Mouse (Mus musculus) embryonic facial prominence, embryonic 12.5 days (tissue): ENCODE measurements around the gene Plcb4. TPM values are rescaled to one million over a fixed set of nuclear protein-coding genes. Genes with fewer than 3 reads are reported as not detected.

Experiments
- ATAC-seq: fragments of 200-750 bp; cut with Nextera tagmentation; 2 replicates; pipeline ENCODE4 v1.8.0; 2017; ENCODE audit not compliant: insufficient number of reproducible peaks, insufficient read depth, low FRiP score, low TSS enrichment
- H3K27ac ChIP-seq: fragments of 300-500 bp; sonication (generic); 2 replicates; pipeline ENCODE4 v1.5.1; 2016; ENCODE audit warnings: mild to moderate bottlenecking
- H3K27me3 ChIP-seq: fragments of 300-500 bp; sonication (generic); 2 replicates; pipeline ENCODE4 v1.6.1; 2016; ENCODE audit warnings: mild to moderate bottlenecking, moderate library complexity
- H3K36me3 ChIP-seq: fragments of 300-500 bp; sonication (generic); 2 replicates; pipeline ENCODE4 v1.6.1; 2016; ENCODE audit warnings: mild to moderate bottlenecking
- H3K4me1 ChIP-seq: fragments of 300-500 bp; sonication (generic); 2 replicates; pipeline ENCODE4 v1.6.1; 2016
- H3K4me2 ChIP-seq: fragments of 300-500 bp; sonication (generic); replicated peaks from 2 replicates; pipeline ENCODE4 v1.6.1; 2016; ENCODE audit warnings: mild to moderate bottlenecking, moderate library complexity
- H3K4me3 ChIP-seq: fragments of 300-500 bp; sonication (generic); 2 replicates; pipeline ENCODE4 v1.5.1; 2016; ENCODE audit warnings: mild to moderate bottlenecking
- H3K9ac ChIP-seq: fragments of 300-500 bp; sonication (generic); 2 replicates; pipeline ENCODE4 v1.6.1; 2016; ENCODE audit warnings: mild to moderate bottlenecking, moderate library complexity
- H3K9me3 ChIP-seq: fragments of 300-500 bp; sonication (generic); 2 replicates; pipeline ENCODE4 v1.6.1; 2016; ENCODE audit warnings: mild to moderate bottlenecking, moderate library complexity
- WGBS: fragments of 180-500 bp; shearing (Covaris S2); methylation state at CpG from one replicate; pipeline ENCODE4 v1.1.7; 2016; 5-methylcytosine and 5-hydroxymethylcytosine counted together
- polyA plus RNA-seq: library from polyadenylated mRNA; unstranded; fragments of >200 nt; fragmentation: Nextera tagmentation; extraction: Ambion mirVana; gene quantifications from 2 replicates; pipeline ENCODE4 v1.2.1, GENCODE M21; 2016

Plcb4 gene
- polyA plus RNA-seq, 1 experiment from 2014 or later = 18.7 TPM

DNA sequence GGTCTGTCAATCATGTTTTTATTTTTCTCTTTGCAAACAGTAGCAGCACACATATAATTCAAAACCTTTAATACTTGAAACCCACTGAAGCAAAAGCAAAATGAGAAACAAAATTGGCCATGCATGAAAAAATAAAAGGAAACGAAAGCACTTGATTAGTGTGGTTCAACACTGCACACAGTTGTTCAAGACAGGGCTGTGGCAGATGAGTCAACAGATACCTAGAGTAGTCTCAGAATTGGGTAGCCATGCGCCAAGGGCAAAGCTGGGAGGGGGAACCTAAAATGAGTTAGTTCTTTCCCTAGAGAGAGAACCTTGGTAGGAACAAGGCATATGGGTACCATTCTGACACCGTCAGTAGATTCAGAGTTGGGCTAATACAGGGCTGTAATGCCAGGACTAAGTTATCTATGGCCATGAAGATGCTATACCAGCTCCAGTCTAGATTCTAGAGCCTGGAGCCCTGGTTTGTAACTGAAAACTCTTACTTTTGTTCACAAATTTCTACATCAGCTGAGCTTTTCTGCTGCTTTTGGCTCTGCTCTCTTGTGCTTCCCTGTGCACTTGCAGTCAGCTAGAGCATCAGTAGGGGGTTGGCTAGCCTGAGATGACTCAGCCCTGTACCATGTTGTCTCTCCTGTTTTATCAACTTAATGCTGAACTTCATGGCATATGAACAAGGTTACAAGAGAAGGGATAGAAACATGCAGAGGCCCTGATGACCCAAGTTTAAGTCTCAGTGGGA is 168.0 kb downstream of the Plcb4 start:
- no peak overlapping the region for H3K27ac ChIP-seq
- no peaks in the 10 kb centered on the region for H3K27me3 ChIP-seq
- no peaks in the 10 kb centered on the region for H3K36me3 ChIP-seq
- no peaks in the 10 kb centered on the region for H3K4me1 ChIP-seq
- no peak overlapping the region for H3K4me2 ChIP-seq
- 92% methylated on average over 3 of the region's 3 CpGs for WGBS
- H3K9me3 ChIP-seq = no peaks in the 10 kb centered on the region
- H3K9ac ChIP-seq = no peak overlapping the region
- no peak overlapping the region for H3K4me3 ChIP-seq
- ATAC-seq = no peak

DNA sequence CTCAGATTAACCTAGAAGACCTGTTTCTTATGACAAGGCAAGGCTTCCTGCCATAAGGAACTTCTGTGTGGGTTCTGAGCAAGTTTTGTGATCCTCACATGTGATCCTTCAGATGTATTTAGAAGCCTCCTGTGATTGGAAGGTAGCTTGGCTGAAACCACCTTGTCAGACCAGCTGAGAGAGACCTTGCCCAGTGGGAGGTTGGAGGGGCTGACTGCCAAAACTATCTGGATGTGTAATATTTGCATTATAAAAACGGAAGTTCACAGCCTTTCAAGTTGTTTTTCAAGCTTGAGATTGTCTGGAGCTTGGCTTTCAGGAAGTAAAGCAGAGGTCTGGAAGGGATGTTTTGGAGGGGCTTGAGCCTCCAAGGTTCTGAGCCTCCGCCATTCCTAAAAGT is 169.6 kb downstream of the Plcb4 start:
- Histone ChIP-seq H3K4me2 (no peak overlapping the region), H3K27me3 (no peaks in the 10 kb centered on the region), H3K9me3 (no peaks in the 10 kb centered on the region), H3K9ac (no peak overlapping the region), H3K27ac (no peak overlapping the region), H3K4me3 (no peak overlapping the region), H3K36me3 (no peaks in the 10 kb centered on the region), H3K4me1 (no peaks in the 10 kb centered on the region)
- WGBS = 72% methylated on average over 2 of the region's 2 CpGs
- ATAC-seq = no peak

GRCm38 (mm10) chr2:135833743-135834142 is 174.9 kb downstream of the Plcb4 start:
- Histone ChIP-seq H3K4me3 (no peak overlapping the region), H3K4me2 (no peak overlapping the region), H3K27me3 (no peaks in the 10 kb centered on the region), H3K27ac (no peak overlapping the region), H3K4me1 (no peaks in the 10 kb centered on the region), H3K9me3 (no peaks in the 10 kb centered on the region), H3K9ac (no peak overlapping the region), H3K36me3 (no peaks in the 10 kb centered on the region)
- 94% methylated on average over 3 of the region's 3 CpGs for WGBS
- ATAC-seq = no peak

DNA sequence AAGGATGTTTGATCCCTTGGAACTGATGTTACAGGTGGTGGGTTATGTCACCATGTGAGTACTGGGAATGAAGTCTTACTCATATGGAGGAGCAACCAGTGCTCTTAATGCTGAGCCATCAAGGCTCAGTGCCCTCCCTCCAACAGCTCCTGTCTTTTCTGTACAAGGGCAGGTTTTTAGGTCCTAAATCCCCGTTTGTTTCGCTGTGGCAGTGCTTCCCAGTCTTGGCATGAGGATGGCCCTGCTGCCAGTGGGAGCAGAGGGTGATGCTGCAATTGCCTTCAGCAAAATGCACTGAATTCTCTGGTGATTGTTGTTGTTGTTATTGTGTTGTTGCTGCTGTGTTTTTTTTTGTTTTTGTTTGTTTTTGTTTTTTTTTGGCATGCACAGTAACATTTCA is 175.6 kb downstream of the Plcb4 start:
- Histone ChIP-seq H3K4me2 (no peak overlapping the region), H3K9me3 (no peaks in the 10 kb centered on the region), H3K4me1 (no peaks in the 10 kb centered on the region), H3K27ac (no peak overlapping the region), H3K36me3 (no peaks in the 10 kb centered on the region), H3K9ac (no peak overlapping the region), H3K4me3 (no peak overlapping the region), H3K27me3 (no peaks in the 10 kb centered on the region)
- 90% methylated on average over 2 of the region's 2 CpGs for WGBS
- ATAC-seq = no peak

DNA sequence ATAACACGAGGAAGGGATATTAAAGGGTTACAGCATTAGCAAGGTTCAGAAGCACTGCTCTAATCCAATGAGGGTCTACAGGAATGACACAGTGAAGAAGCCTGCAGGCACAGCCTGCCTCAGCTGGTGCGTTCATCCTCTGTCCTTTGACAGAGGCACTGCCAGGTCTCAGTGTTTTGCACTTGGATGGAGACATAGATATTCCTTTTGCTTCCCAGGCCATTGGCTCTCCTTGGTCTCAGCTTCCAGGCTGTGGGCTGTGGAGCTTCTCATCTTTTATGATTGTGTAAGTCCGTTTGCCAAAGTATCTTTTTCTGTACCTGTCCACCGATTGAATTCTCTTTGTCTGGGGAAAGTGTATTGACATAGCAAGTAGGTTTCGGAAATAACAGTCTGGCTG is 177.1 kb downstream of the Plcb4 start:
- Histone ChIP-seq H3K27me3 (no peaks in the 10 kb centered on the region), H3K4me3 (no peak overlapping the region), H3K4me1 (no peaks in the 10 kb centered on the region), H3K4me2 (no peak overlapping the region), H3K36me3 (no peaks in the 10 kb centered on the region), H3K27ac (no peak overlapping the region), H3K9me3 (no peaks in the 10 kb centered on the region), H3K9ac (no peak overlapping the region)
- ATAC-seq = no peak
- WGBS = 81% methylated on average over 5 of the region's 5 CpGs

DNA sequence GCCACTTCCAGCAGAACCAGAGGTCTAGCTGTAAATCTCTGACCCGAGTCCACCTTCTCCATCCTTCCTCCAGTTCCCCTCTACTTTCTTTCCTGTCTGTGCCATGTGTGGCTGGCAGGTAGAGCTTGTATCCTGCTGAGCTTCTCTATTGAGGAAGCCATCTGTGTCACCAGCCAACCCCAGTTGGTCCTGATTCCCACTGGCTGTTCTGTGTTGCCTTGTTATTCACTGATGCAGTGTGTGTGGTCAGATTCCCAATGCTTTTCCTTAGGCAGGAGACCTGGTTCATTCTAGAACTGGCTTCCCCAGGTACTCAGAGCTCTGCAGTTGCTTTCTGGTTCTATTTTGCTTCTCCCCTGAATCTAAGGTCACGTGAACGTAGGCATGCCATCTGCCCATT is 177.6 kb downstream of the Plcb4 start:
- H3K4me1 ChIP-seq = no peaks in the 10 kb centered on the region
- no peaks in the 10 kb centered on the region for H3K27me3 ChIP-seq
- H3K9me3 ChIP-seq = no peaks in the 10 kb centered on the region
- no peak overlapping the region for H3K4me2 ChIP-seq
- no peak overlapping the region for H3K4me3 ChIP-seq
- no peak for ATAC-seq
- no peak overlapping the region for H3K27ac ChIP-seq
- no peak overlapping the region for H3K9ac ChIP-seq
- WGBS = 83% methylated on average over 3 of the region's 3 CpGs
- H3K36me3 ChIP-seq = no peaks in the 10 kb centered on the region

DNA sequence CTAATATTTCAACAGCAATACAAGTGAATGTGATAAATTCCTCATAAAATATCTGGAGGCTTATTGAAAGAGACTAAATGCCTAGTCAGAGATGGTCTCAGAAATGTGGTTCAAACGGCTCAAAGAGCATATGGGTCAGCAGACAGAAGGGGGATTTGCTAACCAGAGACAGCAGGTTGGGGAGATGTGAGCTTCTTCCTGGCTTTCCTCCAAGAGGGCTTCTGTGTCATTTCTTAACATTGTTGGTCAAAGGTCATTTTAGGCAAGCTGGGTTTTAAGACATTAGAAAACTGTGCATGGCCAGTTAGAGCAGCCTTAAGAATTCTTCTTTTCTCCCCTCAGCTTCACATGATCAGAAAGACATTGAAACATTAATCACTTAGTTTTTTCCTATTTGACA is 178.9 kb downstream of the Plcb4 start:
- 69% methylated on average over 1 of the region's 1 CpGs for WGBS
- Histone ChIP-seq H3K27ac (no peak overlapping the region), H3K9me3 (no peaks in the 10 kb centered on the region), H3K36me3 (no peaks in the 10 kb centered on the region), H3K4me2 (no peak overlapping the region), H3K9ac (no peak overlapping the region), H3K4me3 (no peak overlapping the region), H3K4me1 (no peaks in the 10 kb centered on the region), H3K27me3 (no peaks in the 10 kb centered on the region)
- ATAC-seq = no peak

- no peak overlapping the region for H3K9ac ChIP-seq
- no peak overlapping the region for H3K4me3 ChIP-seq
- H3K27me3 ChIP-seq = no peaks in the 10 kb centered on the region
- H3K4me1 ChIP-seq = no peaks in the 10 kb centered on the region
- H3K4me2 ChIP-seq = no peak overlapping the region
- no peaks in the 10 kb centered on the region for H3K36me3 ChIP-seq
- no peak overlapping the region for H3K27ac ChIP-seq
- no peaks in the 10 kb centered on the region for H3K9me3 ChIP-seq
- no peak for ATAC-seq
Observed at GRCm38 (mm10) chr2:135838135-135838534, 179.3 kb downstream of the Plcb4 start.

- no peak for ATAC-seq
- H3K27me3 ChIP-seq = no peaks in the 10 kb centered on the region
Observed at GRCm38 (mm10) chr2:135838651-135839286, 180.0 kb downstream of the Plcb4 start.

GRCm38 (mm10) chr2:135843721-135844120 is 184.9 kb downstream of the Plcb4 start:
- H3K36me3 ChIP-seq = no peaks in the 10 kb centered on the region
- H3K4me3 ChIP-seq = no peak overlapping the region
- WGBS = 70% methylated on average over 8 of the region's 8 CpGs
- no peaks in the 10 kb centered on the region for H3K4me1 ChIP-seq
- H3K9me3 ChIP-seq = no peaks in the 10 kb centered on the region
- H3K27ac ChIP-seq = no peak overlapping the region
- H3K4me2 ChIP-seq = no peak overlapping the region
- H3K9ac ChIP-seq = no peak overlapping the region
- ATAC-seq = no peak
- H3K27me3 ChIP-seq = no peaks in the 10 kb centered on the region

More at GRCm38 (mm10) chr2:135838651-135839286, 180.0 kb downstream of the Plcb4 start:
- Histone ChIP-seq H3K36me3 (no peaks in the 10 kb centered on the region), H3K4me1 (no peaks in the 10 kb centered on the region), H3K9me3 (no peaks in the 10 kb centered on the region), H3K4me2 (no peak overlapping the region), H3K9ac (no peak overlapping the region), H3K4me3 (no peak overlapping the region), H3K27ac (no peak overlapping the region)
- WGBS = 81% methylated on average over 8 of the region's 8 CpGs

GRCm38 (mm10) chr2:135846903-135847302 is 188.1 kb downstream of the Plcb4 start:
- no peak overlapping the region for H3K27ac ChIP-seq
- no peak overlapping the region for H3K4me2 ChIP-seq
- H3K27me3 ChIP-seq = no peaks in the 10 kb centered on the region
- no peaks in the 10 kb centered on the region for H3K4me1 ChIP-seq
- no peak overlapping the region for H3K9ac ChIP-seq
- WGBS = 92% methylated on average over 3 of the region's 3 CpGs
- no peaks in the 10 kb centered on the region for H3K9me3 ChIP-seq
- H3K36me3 ChIP-seq = no peaks in the 10 kb centered on the region
- no peak for ATAC-seq
- no peak overlapping the region for H3K4me3 ChIP-seq

- no peak overlapping the region for H3K27ac ChIP-seq
Observed at GRCm38 (mm10) chr2:135847738-135848137, 188.9 kb downstream of the Plcb4 start.

More at GRCm38 (mm10) chr2:135847738-135848137, 188.9 kb downstream of the Plcb4 start:
- Histone ChIP-seq H3K36me3 (no peaks in the 10 kb centered on the region), H3K9ac (no peak overlapping the region), H3K9me3 (no peaks in the 10 kb centered on the region), H3K4me1 (no peaks in the 10 kb centered on the region), H3K4me3 (no peak overlapping the region), H3K4me2 (no peak overlapping the region), H3K27me3 (no peaks in the 10 kb centered on the region)
- ATAC-seq = no peak
- WGBS = 73% methylated on average over 6 of the region's 6 CpGs
